Comparison of ENCODE assay signal across 8 mouse cellular contexts in the genomic region with DNA sequence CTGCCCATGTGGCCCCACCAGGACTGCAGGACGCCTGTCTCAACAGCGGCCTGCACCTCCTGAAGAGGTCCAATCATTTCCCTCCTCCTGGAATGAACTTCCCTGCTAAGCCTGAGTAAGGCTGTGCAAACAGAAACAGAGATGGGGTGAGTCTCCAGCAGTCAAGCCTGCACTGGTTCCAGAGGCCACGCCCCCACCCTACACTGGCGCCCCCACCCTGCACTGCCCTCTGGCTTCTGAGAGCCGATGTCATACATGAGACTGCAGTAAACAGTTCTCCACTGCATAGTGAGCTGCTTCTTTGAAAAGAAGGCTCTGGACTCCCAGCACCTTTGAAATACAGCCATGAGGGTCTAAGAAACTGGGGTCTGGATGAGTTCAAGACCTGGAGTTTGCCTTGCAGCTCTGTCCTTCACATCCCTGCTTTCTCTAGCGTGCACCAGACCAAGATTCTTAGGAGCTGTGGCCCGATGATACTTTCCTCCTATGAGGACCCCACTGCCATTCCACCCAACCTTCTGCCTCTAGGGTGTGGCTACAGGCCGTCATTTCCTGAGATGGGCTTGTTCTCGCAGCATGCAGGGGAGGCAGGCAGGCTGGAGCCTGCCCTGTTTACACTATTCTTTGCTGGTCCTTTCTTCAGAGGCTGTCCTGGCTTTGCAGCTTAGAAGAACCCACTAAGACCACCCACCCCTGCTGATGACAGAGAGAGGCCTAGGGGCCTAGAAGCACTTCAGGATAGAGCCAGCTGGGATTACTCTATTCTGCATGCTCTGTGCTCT.
DNase-seq lines count a peak whose midpoint lies in the region; ATAC-seq and TF ChIP-seq lines count a peak whose summit lies in the region.

No protein-coding gene starts in this region.

- intact Hi-C loops in heart, postnatal 25 days (cut with DNase I): no loop called here

- no peak overlapping the region for H3K9ac ChIP-seq in heart, postnatal 0 days (replicated peaks; ENCODE audit: low read depth, low read length)
- H3K9ac ChIP-seq in stomach, embryonic 14.5 days (replicated peaks; ENCODE audit: low read depth, low read length): no peak overlapping the region

- H3K27me3 ChIP-seq in heart, postnatal 0 days (ENCODE audit: control insufficient read depth, insufficient read depth, low read length): no peaks in the 10 kb centered on the region
- H3K27me3 ChIP-seq in stomach, embryonic 14.5 days (ENCODE audit: control insufficient read depth, insufficient read depth, low read length): no peaks in the 10 kb centered on the region

- H3K4me2 ChIP-seq in heart, postnatal 0 days (ENCODE audit: low read depth, low read length): no peak overlapping the region
- H3K4me2 ChIP-seq in stomach, embryonic 14.5 days (replicated peaks; ENCODE audit: low read depth, low read length): no peak overlapping the region

- no peaks in the 10 kb centered on the region for H3K9me3 ChIP-seq in heart, postnatal 0 days (replicated peaks; ENCODE audit: control insufficient read depth, low read length)
- H3K9me3 ChIP-seq in stomach, embryonic 14.5 days (ENCODE audit: control insufficient read depth, low read depth, low read length): no peaks in the 10 kb centered on the region

- H3K36me3 ChIP-seq in heart, postnatal 0 days (replicated peaks; ENCODE audit: control insufficient read depth, insufficient read depth, low read length): no peaks in the 10 kb centered on the region
- no peaks in the 10 kb centered on the region for H3K36me3 ChIP-seq in stomach, embryonic 14.5 days (ENCODE audit: control insufficient read depth, insufficient read depth, low read length)

- no peaks in the 10 kb centered on the region for H3K4me1 ChIP-seq in heart, postnatal 0 days (ENCODE audit: control insufficient read depth, insufficient read depth)
- peaks cover 20% of the 10 kb centered on the region for H3K4me1 ChIP-seq in stomach, embryonic 14.5 days (ENCODE audit: control insufficient read depth, insufficient read depth, low read length)

- DNase-seq in heart, postnatal 0 days (ENCODE audit: low spot score): peak; percentile 15
- no peak for DNase-seq in heart, postnatal 25 days (ENCODE audit: low spot score)
- DNase-seq in embryo, embryonic 10.5 days (ENCODE audit: low spot score): peak; percentile 52
- DNase-seq in kidney, postnatal 14 days: peak; percentile 35
- no peak for DNase-seq in layer of hippocampus, postnatal 10 days (ENCODE audit: low spot score in 2 of 2)
- DNase-seq in layer of hippocampus, postnatal 25 days (ENCODE audit: extremely low spot score in 1 of 2, low spot score in 1 of 2): no peak
- no peak for DNase-seq in spleen, postnatal 36 days (ENCODE audit: low spot score in 2 of 2)

- 43% methylated on average over 9 of the region's 9 CpGs for WGBS in heart, postnatal 0 days
- WGBS in stomach, embryonic 14.5 days: 28% methylated on average over 9 of the region's 9 CpGs

- 0 out of 2 replicates have a peak, but pooled peaks have one; percentile 5 for TF ChIP-seq CTCF in heart, postnatal 0 days (IDR thresholded peaks at IDR 0.05; ENCODE audit: low read depth)

- peak; percentile 51; the same call in 1 of the 2 replicates for ATAC-seq in heart, postnatal 0 days (ENCODE audit: insufficient read depth, low read depth)
- ATAC-seq in stomach, embryonic 14.5 days (ENCODE audit: insufficient number of reproducible peaks, insufficient read depth, low FRiP score, low read depth): peak; percentile 88

- no peak overlapping the region for H3K4me3 ChIP-seq in heart, postnatal 0 days (ENCODE audit: low read depth, low read length)
- no peak overlapping the region for H3K4me3 ChIP-seq in stomach, embryonic 14.5 days (ENCODE audit: low read depth, low read length)

- TF ChIP-seq EP300 in heart, postnatal 0 days (IDR thresholded peaks at IDR 0.05; ENCODE audit: low read depth): no peak

- no peak overlapping the region for H3K27ac ChIP-seq in heart, postnatal 0 days (ENCODE audit: low read depth)
- H3K27ac ChIP-seq in stomach, embryonic 14.5 days (ENCODE audit: low read length): peak overlapping the region; percentile 85

Comparison
In these comparisons a context has a peak if more than half of its experiments do, and no peak if none do; other contexts are left out.
1. DNase-seq: peak in heart, postnatal 0 days (single experiment), embryo, embryonic 10.5 days (single experiment) and kidney, postnatal 14 days (single experiment); none in heart, postnatal 25 days (single experiment), layer of hippocampus, postnatal 10 days (0 of 2), layer of hippocampus, postnatal 25 days (0 of 2) and spleen, postnatal 36 days (0 of 2).